Mouse (Mus musculus): Measurements from ENCODE around the gene Intu.

The Intu gene

GRCm38 (mm10) chr3:40685855-40686515 lies 154.9 kb downstream of the Intu start:
- DNase-seq = no peak

- DNase-seq = no peak
Observed at GRCm38 (mm10) chr3:40686836-40687235, 155.8 kb downstream of the Intu start.

- no peak for DNase-seq
Observed at GRCm38 (mm10) chr3:40687588-40687987, 156.5 kb downstream of the Intu start.

GRCm38 (mm10) chr3:40691566-40691965 lies 160.5 kb downstream of the Intu start:
- DNase-seq = no peak

- no peak for DNase-seq
Observed at GRCm38 (mm10) chr3:40693435-40693834, 162.3 kb downstream of the Intu start.

- no peak for DNase-seq
Observed at GRCm38 (mm10) chr3:40693960-40694359, 162.9 kb downstream of the Intu start.

GRCm38 (mm10) chr3:40694438-40694837 lies 163.4 kb downstream of the Intu start:
- DNase-seq = peak; percentile 23 to 41

GRCm38 (mm10) chr3:40695162-40695561 lies 164.1 kb downstream of the Intu start:
- DNase-seq = no peak

- no peak for DNase-seq
Observed at GRCm38 (mm10) chr3:40698834-40699233, 167.7 kb downstream of the Intu start.

- peak in 1 of 2 experiments; percentile 10 for DNase-seq
Observed at GRCm38 (mm10) chr3:40704816-40705430, 173.8 kb downstream of the Intu start.

GRCm38 (mm10) chr3:40708655-40709054 lies 177.6 kb downstream of the Intu start, which contains the start of gene Slc25a31:
TSS of gene Slc25a31 (plus strand) at chr3:40708855.
- DNase-seq = no peak

GRCm38 (mm10) chr3:40716056-40716455 lies 185.0 kb downstream of the Intu start:
- no peak for DNase-seq

- no peak for DNase-seq
Observed at GRCm38 (mm10) chr3:40719022-40719421, 187.9 kb downstream of the Intu start.

GRCm38 (mm10) chr3:40738381-40738912 lies 207.4 kb downstream of the Intu start:
- no peak for DNase-seq

- DNase-seq = peak; percentile 12 to 26
Observed at GRCm38 (mm10) chr3:40744024-40744835, 213.1 kb downstream of the Intu start, which contains the start of gene Hspa4l. TSS of gene Hspa4l (plus strand) at chr3:40744495.

- peak; percentile 93 to 95 for DNase-seq
Observed at GRCm38 (mm10) chr3:40744836-40745660, 214.0 kb downstream of the Intu start.

- DNase-seq = peak; percentile 8 to 45
Observed at GRCm38 (mm10) chr3:40745661-40746547, 214.8 kb downstream of the Intu start.
